Mouse (Mus musculus) liver, embryonic 14.5 days (tissue): ENCODE measurements around the gene Scly. TPM values are rescaled to one million over a fixed set of nuclear protein-coding genes. Genes with fewer than 3 reads are reported as not detected.
A peak's percentile ranks its signal among the peaks of the same experiment; 100 is the strongest.

ENCODE experiments used
- ATAC-seq: fragments of 200-750 bp; cut with Nextera tagmentation; 2 replicates; pipeline ENCODE4 v1.8.0; 2017; ENCODE audit warnings: moderate number of reproducible peaks, mild to moderate bottlenecking, moderate library complexity; ENCODE audit not compliant: insufficient read depth
- DNase-seq, 3 experiments: peaks; one replicate each; pipeline ENCODE4 v3.0.0-alpha.2; 2012 to 2013; ENCODE audit warnings: low read depth in 3 of 3, low spot score in 3 of 3
- H3K27ac ChIP-seq: fragments of 300-500 bp; sonication (generic); 2 replicates; pipeline ENCODE4 v1.5.1; 2014; ENCODE audit warnings: moderate library complexity, mild to moderate bottlenecking, control low read depth, inconsistent platforms
- H3K27me3 ChIP-seq: fragments of 300-500 bp; sonication (generic); 2 replicates; pipeline ENCODE4 v1.6.1; 2014; ENCODE audit warnings: mild to moderate bottlenecking, low read length, moderate library complexity; ENCODE audit not compliant: control insufficient read depth, insufficient read depth
- H3K36me3 ChIP-seq: fragments of 300-500 bp; sonication (generic); replicated peaks from 2 replicates; pipeline ENCODE4 v1.6.1; 2014; ENCODE audit warnings: low read depth; ENCODE audit not compliant: control insufficient read depth, insufficient read depth
- H3K4me1 ChIP-seq, 2 experiments: fragments of 200-500 bp in 1 of 2; fragments of 300-500 bp in 1 of 2; sonication (generic) in 1 of 2; replicated peaks; 2 replicates each; pipeline ENCODE4 v1.6.1; 2012 to 2014; ENCODE audit warnings: antibody characterized with exemption in 1 of 2, inconsistent platforms in 1 of 2, low read length in 1 of 2; ENCODE audit not compliant: control insufficient read depth in 2 of 2, insufficient read depth in 2 of 2
- H3K4me2 ChIP-seq: fragments of 300-500 bp; sonication (generic); 2 replicates; pipeline ENCODE4 v1.6.1; 2014; ENCODE audit warnings: low read depth, mild to moderate bottlenecking, control low read depth, moderate library complexity
- H3K4me3 ChIP-seq, 2 experiments: fragments of 200-500 bp in 1 of 2; fragments of 300-500 bp in 1 of 2; sonication (generic) in 1 of 2; 2 replicates each; pipeline ENCODE4 v1.5.1; 2012 to 2014; ENCODE audit warnings: low read depth in 2 of 2, low read length in 2 of 2, mild to moderate bottlenecking in 2 of 2, control low read depth in 1 of 2, inconsistent platforms in 1 of 2, moderate library complexity in 1 of 2; ENCODE audit not compliant: insufficient read depth in 1 of 2
- H3K9ac ChIP-seq: fragments of 300-500 bp; sonication (generic); replicated peaks from 2 replicates; pipeline ENCODE4 v1.6.1; 2014; ENCODE audit warnings: mild to moderate bottlenecking, control low read depth, moderate library complexity
- H3K9me3 ChIP-seq: fragments of 300-500 bp; sonication (generic); 2 replicates; pipeline ENCODE4 v1.6.1; 2016; ENCODE audit warnings: low read length, mixed read lengths; ENCODE audit not compliant: control insufficient read depth
- CTCF ChIP-seq: IDR thresholded peaks from 2 replicates; pipeline ENCODE4 v1.5.1; 2016; ENCODE audit warnings: antibody characterized with exemption, low read depth, control low read depth
- EP300 ChIP-seq: IDR thresholded peaks from 2 replicates; pipeline ENCODE4 v1.6.1; 2016; ENCODE audit warnings: antibody characterized with exemption, low read depth
- WGBS: fragments of 180-500 bp; shearing (Covaris S2); extraction: QIAGEN DNeasy Blood & Tissue Kit; methylation state at CpG from one replicate; pipeline ENCODE4 v1.1.7; 2014; ENCODE audit not compliant: insufficient replicate concordance; 5-methylcytosine and 5-hydroxymethylcytosine counted together
- polyA plus RNA-seq, 2 experiments: library from polyadenylated mRNA; depleted of rRNA in 1 of 2; stranded (reverse) in 1 of 2; unstranded in 1 of 2; fragments of >200 nt; fragmentation: Nextera tagmentation in 1 of 2; extraction: Ambion mirVana in 1 of 2; gene quantifications; 2 replicates each; pipeline versions ENCODE4 v1.2.1 to v1.2.3; 2012 to 2014

Gene Scly
- polyA plus RNA-seq, 2 experiments = 21.0 TPM

DNA sequence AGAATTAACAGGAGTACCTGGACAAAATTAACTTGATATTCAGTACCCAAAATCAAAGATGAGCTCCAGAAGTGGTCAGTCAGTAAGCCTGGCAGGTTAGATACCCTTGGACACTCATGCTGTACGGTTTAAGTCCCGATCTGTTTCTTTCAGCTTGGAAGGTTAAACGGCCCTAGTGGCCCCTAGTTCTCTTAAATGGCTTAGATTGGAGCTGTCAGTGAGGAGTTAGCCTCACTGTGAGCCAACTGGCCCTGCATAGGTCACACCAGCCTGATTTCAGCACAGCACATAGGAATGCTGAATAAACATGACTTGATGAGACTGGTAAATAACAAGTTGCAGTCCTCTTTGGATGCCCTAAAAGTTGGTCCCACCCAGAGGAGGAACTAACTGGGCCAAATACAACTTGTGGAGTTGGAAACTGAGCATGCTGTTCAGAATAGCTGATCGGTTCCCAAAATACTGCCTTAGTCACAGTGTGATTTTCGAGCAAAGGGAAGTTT, 46.9 kb upstream of the Scly start:
- H3K4me1 ChIP-seq = peaks cover 33 to 40% of the 10 kb centered on the region in 2 experiments
- peak in 1 of 3 experiments; percentile 28 for DNase-seq

DNA sequence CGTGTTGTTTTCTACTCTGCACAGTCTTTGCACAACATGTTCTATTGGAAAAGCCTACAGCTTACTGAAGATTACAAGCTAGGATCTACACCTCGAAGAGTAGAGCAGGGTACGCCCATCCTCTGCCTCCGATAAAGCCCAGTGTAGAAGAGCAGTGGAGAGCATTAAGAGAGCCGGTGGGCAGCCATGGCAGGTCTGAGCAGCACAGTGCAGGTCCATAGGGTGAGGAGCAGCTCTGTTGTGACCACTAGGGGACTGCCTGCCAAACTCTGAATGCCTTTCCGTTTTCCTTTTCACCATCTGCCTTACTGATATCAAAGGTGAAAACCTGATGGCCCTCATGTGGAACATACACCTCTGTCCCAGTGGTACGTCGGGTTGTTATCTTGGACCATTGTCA, 46.2 kb upstream of the Scly start:
- 17% methylated on average over 8 of the region's 8 CpGs for WGBS
- H3K9ac ChIP-seq = peak overlapping the region; percentile 98
- no peaks in the 10 kb centered on the region for H3K27me3 ChIP-seq
- peak in 2 of 3 experiments; percentile 41 to 47 for DNase-seq
- TF ChIP-seq CTCF = peak; percentile 78
- TF ChIP-seq EP300 = no peak
- H3K4me2 ChIP-seq = peak overlapping the region; percentile 91
- peaks cover 5% of the 10 kb centered on the region; the same call in 1 of the 2 replicates for H3K36me3 ChIP-seq
- H3K4me1 ChIP-seq = peaks cover 33 to 40% of the 10 kb centered on the region in 2 experiments
- H3K9me3 ChIP-seq = no peaks in the 10 kb centered on the region
- ATAC-seq = peak; percentile 16; the same call in 1 of the 2 replicates
- peak overlapping the region; percentile 31 to 99 for H3K4me3 ChIP-seq
- H3K27ac ChIP-seq = peak overlapping the region; percentile 80

More for the DNA sequence above, 46.9 kb upstream of the Scly start:
- Histone ChIP-seq H3K4me2 (peak overlapping the region; percentile 91), H3K4me3 (peak overlapping the region; percentile 95 to 99), H3K9me3 (no peaks in the 10 kb centered on the region), H3K27me3 (no peaks in the 10 kb centered on the region), H3K27ac (peak overlapping the region; percentile 80), H3K9ac (peak overlapping the region; percentile 98), H3K36me3 (peaks cover 5% of the 10 kb centered on the region; the same call in 1 of the 2 replicates)
- no peak for ATAC-seq
- TF ChIP-seq CTCF (no peak), EP300 (no peak)
- 21% methylated on average over 5 of the region's 5 CpGs for WGBS

DNA sequence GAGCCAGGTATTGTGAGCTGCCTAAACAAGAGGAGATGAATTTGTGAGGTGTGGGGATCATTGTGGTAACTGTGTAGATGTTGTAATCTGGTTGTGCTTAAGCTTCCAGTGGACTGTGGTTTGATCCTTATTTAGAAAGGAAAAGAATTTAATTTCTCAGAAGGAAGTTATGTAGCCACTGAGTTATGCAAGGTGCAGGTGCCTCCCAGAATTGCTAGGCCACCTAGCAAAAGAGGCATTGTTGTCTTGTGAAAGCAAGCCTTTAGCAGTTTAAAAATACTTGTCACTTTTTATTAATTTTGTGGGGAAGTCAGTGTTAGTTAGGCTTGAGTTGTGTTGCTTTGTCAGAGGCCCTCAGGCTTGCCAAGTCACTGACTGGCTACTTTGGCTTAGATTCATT, 40.2 kb upstream of the Scly start:
- no peak overlapping the region for H3K9ac ChIP-seq
- DNase-seq (no peak), ATAC-seq (no peak)
- no peaks in the 10 kb centered on the region for H3K9me3 ChIP-seq
- TF ChIP-seq EP300 (no peak), CTCF (no peak)
- no peak overlapping the region for H3K4me2 ChIP-seq
- H3K27ac ChIP-seq = no peak overlapping the region
- no peaks in the 10 kb centered on the region for H3K27me3 ChIP-seq
- H3K36me3 ChIP-seq = peaks cover 5% of the 10 kb centered on the region; the same call in 1 of the 2 replicates
- no peak overlapping the region for H3K4me3 ChIP-seq
- H3K4me1 ChIP-seq = peaks cover 0 to 11% of the 10 kb centered on the region in 2 experiments; a peak in 2 of 4 replicates

DNA sequence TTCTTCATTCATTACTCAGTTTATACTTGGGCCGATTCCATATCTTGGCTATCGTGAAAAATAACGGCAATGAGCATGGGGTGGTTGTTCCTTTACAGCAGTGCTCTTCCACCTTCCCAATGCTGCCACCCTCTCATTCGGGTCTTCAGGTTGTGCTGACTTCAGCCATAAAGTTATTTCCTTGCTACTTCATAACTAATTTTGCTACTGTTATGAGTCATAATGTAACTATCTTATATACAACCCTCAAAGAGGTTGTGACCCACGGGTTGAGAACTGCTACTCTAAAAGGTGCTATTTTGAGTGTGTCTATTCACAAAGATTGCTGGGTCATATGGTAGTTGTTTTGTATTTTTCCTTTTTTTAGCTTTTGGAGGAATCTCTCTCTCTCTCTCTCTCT, 38.3 kb upstream of the Scly start:
- H3K4me2 ChIP-seq = no peak overlapping the region
- peaks cover 0 to 11% of the 10 kb centered on the region in 2 experiments; a peak in 2 of 4 replicates for H3K4me1 ChIP-seq
- H3K36me3 ChIP-seq = peaks cover 3% of the 10 kb centered on the region; the same call in 1 of the 2 replicates
- H3K27me3 ChIP-seq = no peaks in the 10 kb centered on the region
- no peak overlapping the region for H3K27ac ChIP-seq
- ATAC-seq (no peak), DNase-seq (no peak)
- TF ChIP-seq CTCF = no peak
- no peak for TF ChIP-seq EP300
- 71% methylated on average over 5 of the region's 5 CpGs for WGBS
- no peak overlapping the region for H3K9ac ChIP-seq
- H3K9me3 ChIP-seq = no peaks in the 10 kb centered on the region
- no peak overlapping the region for H3K4me3 ChIP-seq

DNA sequence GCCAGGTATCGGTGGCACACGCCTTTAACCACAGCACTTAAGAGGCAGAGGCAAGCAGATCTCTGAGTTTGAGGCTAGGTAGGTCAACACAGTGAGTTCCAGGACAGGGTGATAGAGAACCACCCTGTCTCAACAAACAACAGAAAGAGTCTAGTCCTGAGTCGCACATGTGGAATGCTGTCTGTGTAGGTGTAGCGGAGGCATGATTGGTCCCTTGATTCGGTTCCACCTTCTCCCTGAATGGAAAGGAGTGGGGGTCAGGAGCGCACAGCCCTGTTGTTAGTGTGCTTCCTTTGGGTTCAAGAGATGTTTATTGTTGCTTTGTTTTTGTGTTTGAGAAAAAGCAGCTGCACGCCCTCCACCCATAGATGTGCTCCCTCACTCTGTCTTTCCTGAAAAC, 35.6 kb upstream of the Scly start:
- Histone ChIP-seq H3K4me1 (peaks cover 0 to 8% of the 10 kb centered on the region in 2 experiments; a peak in 2 of 4 replicates), H3K27ac (no peak overlapping the region), H3K9me3 (no peaks in the 10 kb centered on the region), H3K27me3 (no peaks in the 10 kb centered on the region), H3K4me3 (no peak overlapping the region), H3K9ac (no peak overlapping the region), H3K4me2 (no peak overlapping the region), H3K36me3 (peaks cover 13% of the 10 kb centered on the region)
- ATAC-seq (no peak), DNase-seq (no peak)
- WGBS = 86% methylated on average over 7 of the region's 7 CpGs
- no peak for TF ChIP-seq EP300
- TF ChIP-seq CTCF = no peak
